Mouse (Mus musculus) brain, embryonic 14.5 days (tissue): ENCODE results near the gene Usp43.

Source experiments
- CTCF ChIP-seq: fragments of 200-500 bp; IDR thresholded peaks from 2 replicates; pipeline ENCODE4 v1.5.1; 2012; ENCODE audit warnings: inconsistent platforms, mild to moderate bottlenecking, moderate library complexity, borderline replicate concordance; ENCODE audit not compliant: insufficient read depth, insufficient read length; ENCODE audit errors: extremely low read depth
- POLR2A ChIP-seq: fragments of 200-500 bp; IDR thresholded peaks from 2 replicates; pipeline ENCODE4 v1.6.1; 2012; ENCODE audit warnings: mild to moderate bottlenecking, inconsistent platforms, borderline replicate concordance; ENCODE audit not compliant: poor library complexity, insufficient read depth, insufficient read length, severe bottlenecking; ENCODE audit errors: extremely low read depth

DNA sequence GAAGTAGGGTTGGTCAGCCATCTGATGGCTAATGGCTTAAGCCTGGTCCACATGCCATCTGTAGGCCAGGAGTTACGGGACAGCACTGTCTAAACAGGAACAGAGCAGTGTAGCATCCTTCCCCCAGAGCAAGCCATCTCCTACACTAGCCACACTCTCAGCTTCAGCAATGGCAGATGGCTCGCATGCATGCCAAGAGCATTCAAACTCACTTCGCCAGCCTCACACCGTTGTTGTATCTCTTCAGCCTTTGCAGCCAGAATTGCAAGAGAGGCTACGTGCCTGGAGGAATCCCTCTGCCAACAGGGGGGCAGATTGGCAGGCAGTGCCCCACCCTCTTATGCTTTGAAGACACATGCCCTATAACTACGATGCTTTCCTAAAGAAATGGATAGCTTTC is 100.4 kb downstream of the Usp43 start:
- no peak for TF ChIP-seq CTCF
- TF ChIP-seq POLR2A, result no peak
